Mouse (Mus musculus): Measurements from ENCODE around the gene Tex29. TPM values are rescaled to one million over a fixed set of nuclear protein-coding genes. Genes with fewer than 3 reads are reported as not detected.
A peak's percentile ranks its signal among the peaks of the same experiment; 100 is the strongest.

The Tex29 gene
- polyA plus RNA-seq, 1 experiment from 2014 or later: 0.48 TPM

DNA sequence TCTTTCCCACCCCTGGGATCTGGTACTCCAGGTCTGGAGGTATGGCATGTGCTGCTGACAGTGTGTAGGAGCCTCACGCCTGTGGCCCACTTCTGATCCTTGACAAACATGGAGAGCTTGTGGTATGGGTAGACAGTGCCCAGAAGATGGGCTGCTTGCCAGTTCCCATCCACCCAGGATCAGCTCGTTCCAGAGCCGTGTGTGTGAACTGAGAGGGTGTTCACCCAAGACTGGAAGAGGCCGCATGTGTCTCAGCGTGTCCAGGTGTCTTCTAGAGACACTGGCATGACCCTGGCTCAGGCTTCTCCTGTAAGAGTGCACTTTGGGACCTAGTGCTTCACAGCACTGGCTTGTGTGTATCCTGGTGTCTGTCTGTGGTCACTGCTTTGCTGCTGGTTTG lies 29.8 kb upstream of the Tex29 start:
- no peaks in the 10 kb centered on the region for H3K9me3 ChIP-seq
- peaks cover 99% of the 10 kb centered on the region for H3K36me3 ChIP-seq
- WGBS: 83% methylated on average over 5 of the region's 5 CpGs
- H3K9ac ChIP-seq: no peak overlapping the region
- no peak overlapping the region for H3K4me3 ChIP-seq
- peaks cover 32% of the 10 kb centered on the region for H3K4me1 ChIP-seq
- ATAC-seq (ENCODE audit: extremely low read depth, insufficient number of reproducible peaks, low FRiP score, low TSS enrichment): no peak; the same call in 1 of the 2 replicates
- H3K27me3 ChIP-seq (replicated peaks): no peaks in the 10 kb centered on the region
- no peak overlapping the region for H3K4me2 ChIP-seq
- no peak overlapping the region for H3K27ac ChIP-seq (replicated peaks)

DNA sequence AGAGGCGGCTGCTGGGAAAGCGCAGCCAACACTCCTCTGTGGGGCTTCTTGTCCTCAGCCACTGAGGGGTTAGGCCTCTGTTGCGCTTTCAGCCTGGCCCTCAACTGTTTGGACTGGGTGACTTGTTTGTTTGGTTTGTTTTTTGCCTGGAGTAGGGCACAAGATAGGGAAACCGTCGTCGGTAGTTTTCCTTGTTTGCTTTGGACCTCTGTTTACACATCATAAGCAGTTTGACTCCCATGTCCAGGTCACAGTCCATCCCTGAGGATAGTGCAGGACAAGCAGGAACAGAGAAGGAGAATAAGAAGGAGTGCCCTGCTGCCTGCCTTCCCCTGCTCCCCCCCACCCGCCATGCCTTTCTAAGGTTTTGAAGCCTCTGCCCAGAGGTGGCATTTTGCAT lies 26.5 kb upstream of the Tex29 start:
- H3K36me3 ChIP-seq: peaks cover 99% of the 10 kb centered on the region
- no peaks in the 10 kb centered on the region for H3K9me3 ChIP-seq
- H3K4me3 ChIP-seq: no peak overlapping the region
- H3K9ac ChIP-seq: no peak overlapping the region
- H3K27me3 ChIP-seq (replicated peaks): no peaks in the 10 kb centered on the region
- peak overlapping the region; percentile 25; the same call in 1 of the 2 replicates for H3K27ac ChIP-seq (replicated peaks)
- H3K4me1 ChIP-seq: peaks cover 11% of the 10 kb centered on the region
- no peak for ATAC-seq (ENCODE audit: extremely low read depth, insufficient number of reproducible peaks, low FRiP score, low TSS enrichment)
- 64% methylated on average over 7 of the region's 7 CpGs for WGBS
- no peak overlapping the region for H3K4me2 ChIP-seq

DNA sequence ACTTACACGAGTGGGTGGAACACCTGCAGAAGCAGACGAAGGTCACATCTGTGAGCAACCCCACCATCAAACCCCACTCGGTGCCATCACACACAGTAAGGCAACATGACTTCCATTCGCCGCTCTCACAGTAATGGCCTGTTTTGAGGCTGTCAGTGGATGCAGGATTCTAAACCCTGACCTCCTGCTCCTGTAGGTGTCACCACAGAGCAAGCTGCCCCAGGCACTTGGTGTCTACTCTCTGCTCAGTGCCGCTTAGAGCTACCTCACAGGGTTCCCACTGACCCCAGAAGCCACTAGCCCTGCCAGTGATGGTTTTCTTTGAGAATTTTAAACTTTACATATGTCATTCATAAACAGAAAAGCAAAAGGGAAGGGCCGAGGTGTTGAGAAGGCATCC lies 25.1 kb upstream of the Tex29 start:
- Histone ChIP-seq H3K27ac (replicated peaks) (no peak overlapping the region), H3K4me3 (no peak overlapping the region), H3K4me1 (peaks cover 21% of the 10 kb centered on the region), H3K4me2 (no peak overlapping the region), H3K9me3 (no peaks in the 10 kb centered on the region), H3K9ac (no peak overlapping the region), H3K27me3 (replicated peaks) (no peaks in the 10 kb centered on the region), H3K36me3 (peaks cover 99% of the 10 kb centered on the region)
- WGBS: 80% methylated on average over 7 of the region's 7 CpGs
- ATAC-seq (ENCODE audit: extremely low read depth, insufficient number of reproducible peaks, low FRiP score, low TSS enrichment): no peak

DNA sequence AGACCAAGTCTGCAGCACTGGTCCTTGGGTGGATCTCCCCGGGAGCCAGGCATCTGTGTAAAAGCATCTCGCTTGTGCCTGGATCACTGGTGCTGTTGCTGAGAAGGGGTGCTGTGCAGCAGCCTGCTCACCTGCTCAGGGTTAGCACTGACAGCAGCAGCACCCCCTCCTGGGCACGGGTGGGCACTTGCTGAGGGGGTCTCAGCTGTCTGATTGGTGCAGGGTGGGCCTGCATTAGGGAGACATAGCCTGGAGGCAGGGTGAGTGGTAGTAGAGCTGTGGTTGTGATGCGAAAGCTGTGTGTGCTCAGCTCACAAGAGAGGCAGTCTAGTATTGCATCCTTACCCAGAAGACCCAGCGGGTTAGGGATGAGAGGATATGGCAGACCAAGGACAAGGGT lies 20.1 kb upstream of the Tex29 start:
- peak overlapping the region; percentile 93 for H3K27ac ChIP-seq (replicated peaks)
- WGBS: 78% methylated on average over 5 of the region's 5 CpGs
- peak overlapping the region; percentile 20 for H3K4me2 ChIP-seq
- peaks cover 98% of the 10 kb centered on the region for H3K36me3 ChIP-seq
- peak overlapping the region; percentile 62; the same call in 1 of the 2 replicates for H3K9ac ChIP-seq
- no peak for ATAC-seq (ENCODE audit: extremely low read depth, insufficient number of reproducible peaks, low FRiP score, low TSS enrichment)
- H3K4me1 ChIP-seq: peaks cover 45% of the 10 kb centered on the region
- H3K4me3 ChIP-seq: no peak overlapping the region
- no peaks in the 10 kb centered on the region for H3K9me3 ChIP-seq
- H3K27me3 ChIP-seq (replicated peaks): no peaks in the 10 kb centered on the region

DNA sequence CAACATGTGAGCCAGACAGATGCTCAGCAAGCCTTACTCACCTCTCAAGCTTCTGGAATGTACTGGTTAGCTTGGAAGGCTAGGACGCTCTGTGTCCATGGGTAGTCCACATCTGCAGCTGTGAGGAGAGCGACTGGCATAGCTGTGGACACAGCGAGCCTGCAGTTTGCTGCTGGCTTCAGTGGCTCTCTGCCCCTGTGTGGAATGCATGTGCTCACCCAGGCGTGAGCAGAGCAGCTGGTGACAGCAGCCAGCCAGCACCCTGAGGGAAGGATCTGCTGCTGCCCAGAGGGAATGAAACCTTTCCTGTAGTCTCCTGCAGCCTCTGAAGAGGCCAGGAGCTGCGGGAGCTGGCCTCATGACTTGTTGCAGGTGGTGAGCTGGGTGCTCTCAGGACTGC lies 19.7 kb upstream of the Tex29 start:
- H3K4me3 ChIP-seq: no peak overlapping the region
- H3K4me2 ChIP-seq: peak overlapping the region; percentile 20
- H3K27ac ChIP-seq (replicated peaks): peak overlapping the region; percentile 93
- peaks cover 98% of the 10 kb centered on the region for H3K36me3 ChIP-seq
- H3K9ac ChIP-seq: peak overlapping the region; percentile 62; the same call in 1 of the 2 replicates
- WGBS: 47% methylated on average over 5 of the region's 5 CpGs
- ATAC-seq (ENCODE audit: extremely low read depth, insufficient number of reproducible peaks, low FRiP score, low TSS enrichment): peak; percentile 41; the same call in 1 of the 2 replicates
- H3K9me3 ChIP-seq: no peaks in the 10 kb centered on the region
- no peaks in the 10 kb centered on the region for H3K27me3 ChIP-seq (replicated peaks)
- H3K4me1 ChIP-seq: peaks cover 45% of the 10 kb centered on the region

DNA sequence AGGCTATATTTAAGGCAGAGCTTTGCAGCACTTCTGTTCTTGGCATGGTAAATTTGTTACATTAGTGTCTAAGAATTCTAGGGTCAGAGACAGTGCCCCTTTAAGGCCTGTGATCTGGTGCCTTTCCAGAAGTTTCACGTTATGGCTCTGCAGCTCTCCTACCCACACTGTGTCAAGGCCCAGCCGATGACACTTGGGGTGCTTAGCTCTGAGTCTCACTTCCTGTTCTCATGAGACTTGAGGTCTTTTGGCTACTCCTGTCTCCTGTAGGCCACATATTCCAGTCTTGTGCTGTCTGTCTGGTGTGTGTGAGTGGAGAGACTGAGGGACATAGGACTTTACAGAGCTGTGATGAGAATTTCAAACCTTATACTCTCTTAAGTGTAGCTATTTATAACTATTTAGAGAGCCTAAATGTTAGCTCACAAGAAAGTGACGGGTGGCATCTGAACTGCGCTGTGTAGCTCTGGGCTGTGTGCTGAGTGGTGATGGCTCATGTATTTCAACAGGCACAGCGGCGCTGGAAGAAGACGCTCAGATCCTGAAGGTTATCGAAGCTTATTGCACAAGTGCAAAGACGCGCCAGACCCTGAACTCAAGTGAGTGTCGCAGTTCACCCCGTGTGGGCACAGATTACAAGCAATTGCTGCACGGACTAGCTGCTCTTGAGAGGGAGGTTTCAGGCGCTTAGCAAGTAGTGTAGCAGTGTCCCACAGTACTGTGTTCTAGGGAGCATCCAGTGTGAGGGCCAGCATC lies 18.6 kb upstream of the Tex29 start:
- peak overlapping the region; percentile 29 for H3K4me2 ChIP-seq
- no peaks in the 10 kb centered on the region for H3K9me3 ChIP-seq
- peak overlapping the region; percentile 58 for H3K9ac ChIP-seq
- peak overlapping the region; percentile 93 for H3K27ac ChIP-seq (replicated peaks)
- WGBS: 40% methylated on average over 14 of the region's 14 CpGs
- peaks cover 98% of the 10 kb centered on the region for H3K36me3 ChIP-seq
- peak; percentile 45; the same call in 1 of the 2 replicates for ATAC-seq (ENCODE audit: extremely low read depth, insufficient number of reproducible peaks, low FRiP score, low TSS enrichment)
- H3K4me1 ChIP-seq: peaks cover 45% of the 10 kb centered on the region
- no peaks in the 10 kb centered on the region for H3K27me3 ChIP-seq (replicated peaks)
- no peak overlapping the region for H3K4me3 ChIP-seq

DNA sequence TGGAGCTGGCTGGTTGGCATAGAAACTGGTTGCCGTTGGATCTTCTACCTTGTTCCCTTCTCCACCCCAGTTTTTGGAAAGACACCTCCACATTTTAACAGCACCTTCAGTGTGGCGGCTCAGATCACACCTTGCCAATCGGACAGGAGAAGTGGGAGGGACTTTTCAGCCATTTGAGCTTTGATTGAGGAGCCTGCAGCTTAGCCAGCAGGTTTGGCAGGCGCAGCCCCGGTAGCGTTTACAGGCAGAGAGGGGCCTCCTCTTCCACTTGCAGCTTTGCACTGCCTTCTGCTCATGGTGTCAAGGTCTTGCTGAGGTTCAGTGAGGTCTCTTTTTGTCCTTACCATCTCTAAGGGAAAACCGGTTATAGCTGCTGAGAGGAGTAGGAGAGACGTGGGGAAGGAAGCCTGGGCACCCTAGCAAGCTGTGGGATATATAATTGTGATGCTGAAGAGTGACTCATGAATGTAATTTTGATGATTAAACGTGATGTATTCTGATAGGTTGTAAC lies 17.7 kb upstream of the Tex29 start:
- Histone ChIP-seq H3K27ac (replicated peaks) (peak overlapping the region; percentile 93), H3K27me3 (replicated peaks) (no peaks in the 10 kb centered on the region), H3K36me3 (peaks cover 98% of the 10 kb centered on the region), H3K4me1 (peaks cover 45% of the 10 kb centered on the region), H3K4me2 (peak overlapping the region; percentile 29), H3K9ac (peak overlapping the region; percentile 56), H3K4me3 (no peak overlapping the region), H3K9me3 (no peaks in the 10 kb centered on the region)
- no peak for ATAC-seq (ENCODE audit: extremely low read depth, insufficient number of reproducible peaks, low FRiP score, low TSS enrichment)
- 50% methylated on average over 9 of the region's 9 CpGs for WGBS

DNA sequence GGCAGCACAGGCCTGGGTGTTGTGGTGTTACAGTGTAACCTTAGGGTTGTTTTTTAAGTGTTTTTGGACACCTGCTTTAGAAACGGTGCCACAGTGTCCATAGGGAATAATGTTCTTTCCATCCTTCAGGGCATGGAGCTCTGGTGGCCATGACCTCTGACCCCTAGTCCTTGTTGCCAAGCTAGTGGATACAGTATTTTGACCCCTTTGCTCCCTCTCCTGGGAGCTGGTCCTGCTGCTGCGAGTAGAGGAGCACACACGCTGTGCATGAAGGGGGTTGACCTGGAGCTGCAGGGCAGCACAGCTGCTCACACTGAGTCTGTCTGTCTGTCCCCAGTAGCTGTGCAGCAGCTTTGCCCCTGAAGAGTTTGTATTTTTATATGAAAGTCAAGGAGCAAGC lies 14.5 kb upstream of the Tex29 start:
- peaks cover 96% of the 10 kb centered on the region for H3K36me3 ChIP-seq
- 70% methylated on average over 3 of the region's 3 CpGs for WGBS
- H3K27me3 ChIP-seq (replicated peaks): no peaks in the 10 kb centered on the region
- H3K4me1 ChIP-seq: peaks cover 39% of the 10 kb centered on the region
- no peaks in the 10 kb centered on the region for H3K9me3 ChIP-seq
- no peak overlapping the region for H3K4me3 ChIP-seq
- no peak overlapping the region for H3K27ac ChIP-seq (replicated peaks)
- H3K4me2 ChIP-seq: no peak overlapping the region
- no peak for ATAC-seq (ENCODE audit: extremely low read depth, insufficient number of reproducible peaks, low FRiP score, low TSS enrichment)
- no peak overlapping the region for H3K9ac ChIP-seq

DNA sequence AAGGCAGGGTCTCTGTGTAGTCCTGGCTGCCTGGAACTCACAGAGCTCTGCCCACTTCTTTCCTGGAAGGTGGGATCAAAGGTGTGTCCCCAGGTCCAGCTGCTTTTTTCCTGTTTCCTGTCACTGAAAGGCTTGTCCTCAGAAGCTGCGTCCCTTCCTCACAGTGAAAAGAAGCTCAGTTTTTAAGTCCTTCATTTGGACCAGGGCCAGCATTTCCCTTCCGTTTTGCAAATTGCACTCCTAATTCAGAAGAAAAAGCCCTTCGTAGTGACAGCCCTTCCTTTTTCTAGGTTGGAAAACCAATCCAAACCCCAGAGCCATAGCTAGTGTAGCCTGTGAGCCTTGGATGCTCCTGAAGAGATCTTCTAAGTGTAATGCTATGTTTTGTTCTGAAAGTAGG lies 13.0 kb upstream of the Tex29 start:
- peaks cover 98% of the 10 kb centered on the region for H3K36me3 ChIP-seq
- no peak for ATAC-seq (ENCODE audit: extremely low read depth, insufficient number of reproducible peaks, low FRiP score, low TSS enrichment)
- no peak overlapping the region for H3K4me2 ChIP-seq
- no peaks in the 10 kb centered on the region for H3K9me3 ChIP-seq
- WGBS: 77% methylated on average over 3 of the region's 3 CpGs
- H3K4me1 ChIP-seq: peaks cover 35% of the 10 kb centered on the region
- H3K27me3 ChIP-seq (replicated peaks): no peaks in the 10 kb centered on the region
- H3K9ac ChIP-seq: no peak overlapping the region
- H3K27ac ChIP-seq (replicated peaks): no peak overlapping the region
- H3K4me3 ChIP-seq: no peak overlapping the region

DNA sequence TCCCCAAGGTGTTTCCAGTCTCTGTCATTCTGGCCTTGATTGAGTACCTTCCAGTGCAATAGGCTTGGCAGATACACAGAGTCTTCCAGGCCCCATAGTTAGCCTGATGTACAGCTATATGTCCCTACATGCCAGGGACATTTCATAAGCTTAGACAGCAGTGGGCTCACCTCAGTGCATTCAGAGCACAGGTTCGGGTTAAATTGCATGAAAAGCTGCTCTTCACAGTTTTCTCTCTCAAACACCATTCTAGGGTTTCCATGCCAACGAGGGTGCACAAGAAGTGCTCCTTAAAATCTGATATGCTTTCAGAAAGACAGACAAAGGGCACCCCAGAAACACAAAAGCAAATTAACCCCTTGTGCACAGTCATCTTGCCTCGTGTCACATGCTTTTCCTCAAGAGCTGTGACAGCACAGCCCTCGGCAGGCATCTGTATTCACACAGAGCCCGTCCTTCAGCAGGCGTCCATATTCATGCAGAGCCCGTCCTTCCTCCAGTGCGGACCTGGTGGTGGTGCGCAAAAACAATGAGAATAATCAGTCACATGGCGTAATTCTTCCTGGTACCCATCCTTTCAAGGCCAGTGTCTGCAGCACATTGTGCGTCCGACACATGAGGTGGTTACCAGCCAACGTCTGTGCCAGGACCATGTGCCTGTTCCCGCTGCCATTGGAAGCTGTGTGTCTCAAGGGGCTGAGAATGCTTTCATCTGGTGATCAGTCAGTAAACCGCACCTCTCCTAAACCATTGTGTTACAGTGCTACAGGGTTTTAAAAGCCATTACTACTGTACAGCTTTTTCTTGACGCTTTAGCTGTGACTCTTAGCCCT lies 9.8 kb upstream of the Tex29 start:
- 79% methylated on average over 16 of the region's 16 CpGs for WGBS
- ATAC-seq (ENCODE audit: extremely low read depth, insufficient number of reproducible peaks, low FRiP score, low TSS enrichment): no peak
- peaks cover 98% of the 10 kb centered on the region for H3K36me3 ChIP-seq
- 0 out of 2 replicates have a peak overlapping the region, but pooled peaks have one; percentile 28 for H3K27ac ChIP-seq (replicated peaks)
- no peak overlapping the region for H3K9ac ChIP-seq
- no peak overlapping the region for H3K4me2 ChIP-seq
- H3K4me1 ChIP-seq: peaks cover 19% of the 10 kb centered on the region
- H3K9me3 ChIP-seq: no peaks in the 10 kb centered on the region
- no peaks in the 10 kb centered on the region for H3K27me3 ChIP-seq (replicated peaks)
- no peak overlapping the region for H3K4me3 ChIP-seq

DNA sequence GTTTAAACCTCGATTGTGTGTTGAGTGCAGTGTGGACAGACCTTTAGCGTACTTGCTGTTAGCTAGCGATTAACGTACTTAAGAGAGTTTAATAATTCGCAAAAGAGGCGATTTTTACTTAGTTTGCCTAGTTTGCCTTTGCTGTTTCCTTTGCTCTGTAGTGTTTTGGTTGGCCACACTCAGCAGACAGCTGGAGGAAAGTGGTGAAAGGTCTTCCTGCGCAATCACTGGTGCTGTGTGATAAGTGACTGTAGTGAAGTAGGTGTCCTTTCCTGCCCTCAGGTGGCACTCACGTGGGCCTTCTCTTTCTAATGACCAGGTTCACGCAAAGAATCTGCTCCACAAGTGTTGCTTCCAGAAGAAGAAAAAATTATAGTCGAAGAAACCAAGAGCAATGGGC lies 9.1 kb upstream of the Tex29 start:
- Histone ChIP-seq H3K9ac (no peak overlapping the region), H3K4me3 (no peak overlapping the region), H3K27me3 (replicated peaks) (no peaks in the 10 kb centered on the region), H3K4me2 (no peak overlapping the region), H3K9me3 (no peaks in the 10 kb centered on the region), H3K27ac (replicated peaks) (0 out of 2 replicates have a peak overlapping the region, but pooled peaks have one; percentile 28), H3K4me1 (peaks cover 20% of the 10 kb centered on the region), H3K36me3 (peaks cover 94% of the 10 kb centered on the region)
- WGBS: 68% methylated on average over 10 of the region's 10 CpGs
- no peak for ATAC-seq (ENCODE audit: extremely low read depth, insufficient number of reproducible peaks, low FRiP score, low TSS enrichment)

All from heart, embryonic 13.5 days (tissue).